Mouse (Mus musculus): ENCODE data around the gene Slc17a9.

- TF ChIP-seq EP300 (IDR thresholded peaks at IDR 0.05; ENCODE audit: insufficient read depth, low read depth, low read length) (no peak), CTCF (IDR thresholded peaks at IDR 0.05; ENCODE audit: low read depth, low read length) (no peak), POLR2A (IDR thresholded peaks at IDR 0.05; ENCODE audit: insufficient read depth, low read length) (no peak)
Observed at GRCm38 (mm10) chr2:180725856-180726629, 980 bp downstream of the Slc17a9 start.

Data from ES-Bruce4 (cell line).